Mouse (Mus musculus) kidney, adult 2 months (tissue): ENCODE results near the gene Jmy. TPM values are rescaled to one million over a fixed set of nuclear protein-coding genes. Genes with fewer than 3 reads are reported as not detected.

ENCODE experiments used
- DNase-seq: peaks from one replicate; pipeline ENCODE4 v3.0.0; 2021
- H3K27ac ChIP-seq: fragments of 200-500 bp; 2 replicates; pipeline ENCODE4 v1.5.1; 2012; ENCODE audit warnings: low read depth, low read length, control low read depth, inconsistent platforms; ENCODE audit not compliant: insufficient read depth
- H3K27me3 ChIP-seq: fragments of 200-500 bp; replicated peaks from 2 replicates; pipeline ENCODE4 v1.6.1; 2012; ENCODE audit warnings: mild to moderate bottlenecking, moderate library complexity, low read length, inconsistent platforms; ENCODE audit not compliant: control insufficient read depth, insufficient read depth
- H3K36me3 ChIP-seq: fragments of 200-500 bp; 2 replicates; pipeline ENCODE4 v1.6.1; 2012; ENCODE audit warnings: mild to moderate bottlenecking, moderate library complexity, low read length, inconsistent platforms; ENCODE audit not compliant: control insufficient read depth, insufficient read depth
- H3K4me1 ChIP-seq: fragments of 200-500 bp; 2 replicates; pipeline ENCODE4 v1.6.1; 2011; ENCODE audit warnings: low read length; ENCODE audit not compliant: control insufficient read depth, insufficient read depth
- H3K4me3 ChIP-seq: fragments of 200-500 bp; 2 replicates; pipeline ENCODE4 v1.5.1; 2011; ENCODE audit warnings: mild to moderate bottlenecking, low read depth, low read length, control low read depth; ENCODE audit not compliant: insufficient read depth
- CTCF ChIP-seq: fragments of 200-500 bp; conservative IDR thresholded peaks from 2 replicates; pipeline ENCODE4 v1.5.1; 2011; ENCODE audit warnings: low read depth, mild to moderate bottlenecking, control low read depth, low read length, moderate library complexity, mixed read lengths; ENCODE audit not compliant: insufficient read depth, insufficient read length
- POLR2A ChIP-seq: fragments of 200-500 bp; IDR thresholded peaks from one replicate; pipeline ENCODE4 v1.6.1; 2011; ENCODE audit warnings: low read depth, low read length, control low read depth
- WGBS: fragments of 180-500 bp; shearing (Covaris S2); methylation state at CpG from one replicate; pipeline ENCODE4 v1.1.7; 2018; 5-methylcytosine and 5-hydroxymethylcytosine counted together
- polyA plus RNA-seq: library from polyadenylated mRNA; depleted of rRNA; stranded (reverse); fragments of >200 nt; gene quantifications from 2 replicates; pipeline ENCODE4 v1.2.3, GENCODE M21; 2012; rRNA removed

The Jmy gene
- 7.0 and 7.9 TPM in 2 replicates for polyA plus RNA-seq

- peak; percentile 60 for TF ChIP-seq POLR2A
- TF ChIP-seq CTCF: no peak
- Histone ChIP-seq H3K36me3 (no peaks in the 10 kb centered on the region), H3K4me3 (peak within 1 kb of the TSS; percentile 90), H3K4me1 (peaks cover 7% of the 10 kb centered on the region), H3K27me3 (no peaks in the 10 kb centered on the region), H3K27ac (peak within 1 kb of the TSS; percentile 79)
- under 1% methylated on average over 105 of the region's 105 CpGs for WGBS
- DNase-seq: peak; percentile 88
Observed at GRCm38 (mm10) chr13:93499167-93499972, at the start of gene Jmy. TSS of gene Jmy (minus strand) at chr13:93499808.

- WGBS: 41% methylated on average over 5 of the region's 5 CpGs
- no peaks in the 10 kb centered on the region for H3K4me1 ChIP-seq
- no peak overlapping the region for H3K27ac ChIP-seq
- no peak for DNase-seq
- H3K36me3 ChIP-seq: no peaks in the 10 kb centered on the region
- no peaks in the 10 kb centered on the region for H3K27me3 ChIP-seq
- no peak overlapping the region for H3K4me3 ChIP-seq
- TF ChIP-seq CTCF (no peak), POLR2A (no peak)
Observed at GRCm38 (mm10) chr13:93547641-93548040, 48.0 kb upstream of the Jmy start.

- DNase-seq: no peak
- no peak overlapping the region for H3K4me3 ChIP-seq
- H3K36me3 ChIP-seq: no peaks in the 10 kb centered on the region
- TF ChIP-seq CTCF: no peak
- no peak for TF ChIP-seq POLR2A
- WGBS: 57% methylated on average over 1 of the region's 1 CpGs
- no peak overlapping the region for H3K27ac ChIP-seq
- H3K4me1 ChIP-seq: no peaks in the 10 kb centered on the region
- no peaks in the 10 kb centered on the region for H3K27me3 ChIP-seq
Observed at GRCm38 (mm10) chr13:93546011-93546410, 46.4 kb upstream of the Jmy start.

GRCm38 (mm10) chr13:93544274-93544673 is 44.7 kb upstream of the Jmy start:
- no peak for DNase-seq
- H3K36me3 ChIP-seq: no peaks in the 10 kb centered on the region
- no peaks in the 10 kb centered on the region for H3K4me1 ChIP-seq
- no peaks in the 10 kb centered on the region for H3K27me3 ChIP-seq
- no peak overlapping the region for H3K4me3 ChIP-seq
- H3K27ac ChIP-seq: no peak overlapping the region
- TF ChIP-seq POLR2A (no peak), CTCF (no peak)

GRCm38 (mm10) chr13:93539311-93539710 is 39.7 kb upstream of the Jmy start:
- no peak for DNase-seq
- Histone ChIP-seq H3K27ac (no peak overlapping the region), H3K36me3 (no peaks in the 10 kb centered on the region), H3K27me3 (no peaks in the 10 kb centered on the region), H3K4me1 (no peaks in the 10 kb centered on the region), H3K4me3 (no peak overlapping the region)
- TF ChIP-seq POLR2A (no peak), CTCF (no peak)
- WGBS: 76% methylated on average over 4 of the region's 4 CpGs

- no peaks in the 10 kb centered on the region for H3K4me1 ChIP-seq
- no peak for TF ChIP-seq POLR2A
- no peak for TF ChIP-seq CTCF
Observed at GRCm38 (mm10) chr13:93518753-93519319, 19.2 kb upstream of the Jmy start.

GRCm38 (mm10) chr13:93517223-93517622 is 17.6 kb upstream of the Jmy start:
- no peak overlapping the region for H3K27ac ChIP-seq
- no peaks in the 10 kb centered on the region for H3K4me1 ChIP-seq
- no peaks in the 10 kb centered on the region for H3K27me3 ChIP-seq
- no peaks in the 10 kb centered on the region for H3K36me3 ChIP-seq
- DNase-seq: no peak
- H3K4me3 ChIP-seq: no peak overlapping the region
- no peak for TF ChIP-seq CTCF
- TF ChIP-seq POLR2A: no peak

More at GRCm38 (mm10) chr13:93518753-93519319, 19.2 kb upstream of the Jmy start:
- 85% methylated on average over 2 of the region's 2 CpGs for WGBS
- Histone ChIP-seq H3K27ac (no peak overlapping the region), H3K4me3 (no peak overlapping the region), H3K27me3 (no peaks in the 10 kb centered on the region), H3K36me3 (no peaks in the 10 kb centered on the region)
- no peak for DNase-seq
